Mouse (Mus musculus) fat pad, adult 2 months (tissue): ENCODE data around the gene Foxn4.

Experiments
- DNase-seq: peaks from one replicate; pipeline ENCODE4 v3.0.0-alpha.2; 2011; ENCODE audit warnings: low read depth, low spot score; ENCODE audit errors: extremely low read depth

The Foxn4 gene

DNA sequence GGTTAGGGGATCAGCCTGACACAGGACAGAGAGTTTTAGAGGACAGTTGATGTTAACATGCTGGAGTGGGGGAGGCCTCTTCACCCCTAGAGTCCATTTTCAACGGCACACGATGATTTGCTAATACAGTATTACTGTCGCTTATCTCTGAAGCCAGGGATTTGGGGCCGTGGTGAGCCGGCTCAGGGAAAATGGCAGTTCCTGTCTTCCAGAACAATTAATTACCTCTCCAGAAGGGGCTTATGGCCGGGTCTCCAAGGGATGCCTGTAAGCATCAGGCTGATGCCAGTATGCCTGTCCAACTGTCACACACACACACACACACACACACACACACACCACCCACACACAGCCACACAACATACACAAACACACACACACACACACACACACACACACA lies 8.7 kb upstream of the Foxn4 start:
- no peak for DNase-seq

DNA sequence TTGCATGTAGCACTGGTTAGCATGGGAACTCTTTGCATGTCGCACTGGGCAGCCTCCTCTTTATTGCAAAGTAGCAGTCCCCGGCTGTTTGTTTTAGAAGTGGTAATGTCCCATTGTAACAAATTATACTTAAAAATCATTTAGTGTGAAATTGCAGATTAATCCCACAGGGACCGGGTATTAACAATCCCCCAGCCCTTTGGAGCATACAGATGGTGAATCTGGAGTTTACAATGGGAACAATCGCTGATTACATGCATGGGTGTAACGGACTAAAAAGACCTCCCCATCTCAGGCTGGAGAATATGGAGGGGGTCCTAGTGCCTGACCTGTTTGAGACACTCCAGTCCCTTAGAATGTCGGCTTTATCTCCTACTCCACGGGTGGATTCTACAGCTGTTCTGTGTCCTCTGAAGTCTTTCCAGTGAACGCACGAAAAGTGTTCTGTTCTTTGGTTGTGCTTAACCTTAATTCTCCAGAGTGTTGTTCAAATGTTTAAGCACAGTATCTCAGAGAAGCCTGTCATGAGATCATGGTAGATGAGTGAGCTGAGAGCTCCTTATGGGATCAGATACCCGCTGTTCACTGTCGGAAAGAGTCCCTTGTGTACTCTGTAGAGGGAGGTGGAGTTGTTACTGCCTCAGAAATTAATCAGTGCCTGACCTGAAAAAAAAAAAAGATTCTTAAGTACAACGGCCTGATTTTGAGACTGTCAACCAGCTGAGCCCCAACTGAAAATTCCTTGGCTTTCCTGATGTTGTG lies 6.0 kb upstream of the Foxn4 start:
- DNase-seq = no peak

DNA sequence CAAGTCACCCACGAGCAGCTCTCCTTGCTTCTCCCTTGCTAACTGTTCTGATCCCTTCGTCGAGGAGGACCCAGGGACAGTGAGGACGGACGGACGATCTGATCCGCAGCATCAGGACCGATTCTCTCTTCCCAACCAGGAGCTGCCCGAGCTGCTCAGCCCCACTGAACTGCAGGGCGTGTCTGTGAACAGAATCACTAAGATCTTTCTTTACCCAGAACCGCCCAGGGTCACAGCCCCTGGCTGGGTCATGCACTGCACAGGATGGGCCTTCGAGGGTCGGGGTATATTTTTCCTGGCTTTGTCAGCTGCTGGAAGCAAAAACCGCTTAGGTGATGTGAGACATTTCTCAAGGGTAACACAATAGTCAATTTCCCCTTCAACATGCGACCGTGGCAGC lies 2.4 kb upstream of the Foxn4 start:
- DNase-seq = no peak

DNA sequence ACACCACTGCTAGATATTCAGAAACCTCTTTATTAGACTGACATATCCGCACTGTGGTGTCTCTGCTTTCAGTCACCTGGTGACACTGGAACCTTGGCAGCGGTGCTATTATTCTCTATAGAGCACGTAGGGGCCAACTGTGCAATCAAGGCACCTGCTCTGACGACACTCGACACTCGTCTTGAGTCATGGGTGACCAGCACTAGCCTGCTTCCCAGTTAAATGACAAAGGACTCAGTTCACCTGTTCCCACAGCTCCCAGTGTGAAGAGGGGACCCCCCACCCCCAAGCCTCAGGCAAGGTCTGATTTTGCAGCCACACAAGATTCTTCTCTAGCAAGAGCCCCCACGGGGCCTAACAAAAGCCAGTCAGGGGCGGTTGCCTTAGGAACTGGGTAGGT lies 1.7 kb upstream of the Foxn4 start:
- DNase-seq = no peak

DNA sequence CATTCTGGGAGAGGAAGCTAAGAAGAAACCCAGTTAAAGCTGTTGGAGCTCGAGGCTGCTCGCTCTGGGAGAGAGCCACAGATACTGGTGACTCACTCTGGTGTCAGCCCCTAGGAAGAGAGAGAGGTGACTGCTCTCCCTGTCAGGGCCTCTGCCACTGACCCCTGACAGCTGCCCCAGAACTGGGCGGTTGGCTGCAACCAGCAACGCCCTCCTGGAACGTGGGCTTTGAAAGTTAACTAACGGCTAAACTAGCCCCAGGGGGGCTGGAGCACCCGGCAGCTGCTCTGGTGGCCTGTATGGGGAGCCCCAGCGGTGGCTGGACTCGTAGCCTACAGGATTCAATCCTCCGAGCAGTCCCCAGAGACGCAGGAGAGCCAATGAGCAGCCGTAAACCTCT lies 3.6 kb downstream of the Foxn4 start:
- DNase-seq = no peak

DNA sequence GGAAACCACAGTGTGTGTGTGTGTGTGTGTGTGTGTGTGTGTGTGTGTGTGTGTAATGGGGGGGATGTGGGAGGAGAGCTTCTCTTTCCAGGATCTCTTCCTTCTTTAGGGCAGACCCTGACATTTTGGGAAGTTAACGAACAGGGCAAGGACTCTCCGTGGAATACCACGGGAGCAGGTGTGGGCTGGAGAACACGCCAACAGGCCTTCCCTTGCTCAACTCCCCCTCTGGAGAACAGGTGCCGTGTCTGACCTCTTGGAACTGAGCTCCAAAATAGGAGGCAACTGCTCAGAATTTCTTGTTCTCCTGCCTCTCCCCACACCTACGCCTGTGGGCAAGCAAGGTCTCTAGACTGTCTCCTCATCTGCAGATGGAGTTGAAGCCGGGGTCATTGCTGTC lies 4.1 kb downstream of the Foxn4 start:
- DNase-seq = no peak

DNA sequence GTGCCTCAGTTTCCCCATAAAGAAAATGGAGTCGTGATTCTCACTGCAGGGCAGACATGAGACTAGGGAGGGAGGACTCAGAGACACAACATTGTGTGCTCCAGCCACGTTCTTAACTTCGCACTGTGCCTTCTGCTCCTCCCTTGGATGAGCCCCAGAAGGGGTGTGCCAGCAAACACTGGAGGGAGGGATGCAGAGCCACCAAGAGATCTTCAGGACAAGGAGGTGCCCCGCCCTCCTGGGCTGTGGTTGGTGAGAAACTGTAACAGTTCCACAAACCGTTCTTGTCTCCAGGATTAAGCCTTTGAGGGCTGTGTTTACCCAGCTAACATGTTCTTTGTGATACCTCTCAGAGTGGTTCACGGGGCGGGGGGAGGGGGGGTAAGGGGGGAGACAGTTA lies 5.0 kb downstream of the Foxn4 start:
- DNase-seq = no peak

DNA sequence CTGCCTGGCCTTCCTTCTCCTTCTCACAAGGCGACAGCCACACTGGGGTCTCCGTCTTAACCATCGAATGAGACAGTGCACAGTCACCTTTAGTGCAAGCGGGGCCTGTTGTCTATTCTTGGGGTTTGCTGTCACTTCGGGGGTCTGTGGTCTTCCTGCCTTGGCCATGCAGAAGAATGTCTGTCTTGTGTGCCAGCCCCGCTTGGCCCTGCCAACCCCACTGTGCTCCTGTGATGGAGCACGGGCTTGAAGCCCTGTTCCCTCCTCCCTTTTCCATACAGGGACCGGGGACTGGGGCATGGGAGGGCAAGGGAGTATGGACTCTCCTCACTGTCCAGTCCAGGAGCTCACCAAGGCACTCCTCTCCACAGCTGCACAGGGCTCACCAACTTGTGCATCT lies 8.8 kb downstream of the Foxn4 start:
- no peak for DNase-seq

DNA sequence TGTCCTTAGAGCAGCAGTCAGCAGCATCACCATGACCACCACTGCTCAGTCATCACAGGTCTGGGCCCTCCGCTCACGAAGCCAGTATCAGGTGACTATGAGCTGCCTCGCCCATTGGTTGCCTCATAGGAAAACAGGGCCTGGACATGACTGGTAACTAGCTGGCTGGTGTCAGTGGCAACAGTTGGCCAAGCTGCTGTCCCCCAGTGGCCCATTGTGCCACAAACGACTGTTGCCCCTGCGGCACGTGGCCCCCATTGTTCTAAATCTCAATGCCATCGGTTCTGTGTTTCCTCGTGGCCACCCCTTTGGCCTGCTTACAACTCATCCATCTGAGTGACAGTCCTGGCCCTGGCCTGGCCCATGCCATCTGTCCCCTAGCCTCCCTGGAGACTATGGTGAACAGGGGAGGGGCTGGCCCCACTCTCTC lies 9.6 kb downstream of the Foxn4 start:
- DNase-seq = no peak

DNA sequence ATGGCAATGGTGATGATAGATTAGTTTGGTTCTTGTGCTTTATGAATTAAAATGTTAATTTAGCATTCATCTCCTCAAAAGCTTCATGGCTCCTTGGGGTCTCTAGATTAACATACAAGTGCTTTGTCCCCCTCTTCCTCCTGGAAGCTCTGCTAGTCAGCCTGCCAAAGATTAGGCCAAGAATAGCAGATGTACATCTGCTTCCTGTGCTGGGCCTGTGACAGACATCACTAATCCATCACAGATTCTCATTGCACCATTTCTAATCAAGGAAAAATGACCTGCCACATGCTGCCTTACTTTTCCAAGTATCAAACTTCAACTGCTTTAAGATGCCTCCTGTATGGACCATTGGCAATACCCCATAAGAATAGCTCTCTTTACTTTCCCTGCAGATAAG lies 12.1 kb downstream of the Foxn4 start:
- DNase-seq = no peak

DNA sequence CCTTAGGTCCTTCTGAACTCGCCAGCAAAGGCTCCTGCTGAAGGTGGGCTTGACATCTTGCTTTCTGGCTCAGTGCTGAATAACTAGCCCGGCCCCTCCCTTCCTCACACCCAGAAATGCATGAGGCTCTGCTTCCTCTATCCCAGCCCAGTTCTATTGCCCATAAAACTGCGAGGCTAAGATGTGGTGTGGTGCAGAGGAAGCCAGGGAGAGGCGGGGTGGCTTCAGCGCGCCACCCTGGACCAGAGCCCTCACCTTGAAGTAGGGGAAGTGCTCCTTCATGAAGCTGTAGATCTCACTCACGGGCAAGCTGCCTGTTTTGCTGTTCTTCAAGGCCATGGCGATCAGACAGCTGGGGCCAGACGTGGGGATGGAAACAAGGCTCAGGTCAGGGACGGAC lies 14.1 kb downstream of the Foxn4 start:
- DNase-seq = no peak

DNA sequence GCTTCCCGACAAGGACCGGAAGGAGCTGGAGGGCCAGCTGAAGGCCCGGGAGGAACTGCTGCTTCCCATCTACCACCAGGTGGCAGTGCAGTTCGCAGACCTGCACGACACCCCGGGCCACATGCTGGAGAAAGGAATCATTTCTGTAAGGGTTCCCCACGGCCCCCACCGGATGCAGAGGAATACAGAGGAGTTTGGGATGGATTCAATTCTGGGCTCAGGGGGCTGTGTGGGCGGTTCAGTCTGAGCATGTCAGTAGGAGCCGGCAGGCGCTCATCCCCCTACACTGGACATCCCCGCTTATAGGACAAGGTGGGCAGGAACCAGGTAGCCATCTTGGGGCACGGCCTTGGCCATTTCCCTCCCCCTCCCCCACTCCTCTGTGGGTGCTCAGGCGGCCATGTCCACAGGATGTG lies 25.4 kb downstream of the Foxn4 start:
- DNase-seq = no peak

DNA sequence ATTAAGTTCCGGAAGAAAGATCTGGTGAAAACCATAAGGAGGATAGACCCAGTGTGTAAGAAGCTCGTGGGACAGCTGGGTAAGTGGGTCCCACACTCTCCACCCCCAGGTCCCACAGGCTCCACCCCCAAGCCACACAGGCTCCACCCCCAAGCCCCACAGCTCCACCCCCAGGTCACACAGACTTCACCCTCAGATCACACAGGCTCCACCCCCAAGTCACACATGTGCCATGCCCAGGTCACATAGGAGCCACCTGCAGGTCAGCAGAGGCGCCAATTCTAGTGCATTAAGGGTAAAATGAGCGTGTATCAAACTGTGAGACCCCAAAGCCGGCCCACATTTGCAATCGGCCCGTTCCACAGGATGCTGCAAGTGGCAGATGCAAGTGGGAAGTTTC lies 27.1 kb downstream of the Foxn4 start:
- DNase-seq = no peak

DNA sequence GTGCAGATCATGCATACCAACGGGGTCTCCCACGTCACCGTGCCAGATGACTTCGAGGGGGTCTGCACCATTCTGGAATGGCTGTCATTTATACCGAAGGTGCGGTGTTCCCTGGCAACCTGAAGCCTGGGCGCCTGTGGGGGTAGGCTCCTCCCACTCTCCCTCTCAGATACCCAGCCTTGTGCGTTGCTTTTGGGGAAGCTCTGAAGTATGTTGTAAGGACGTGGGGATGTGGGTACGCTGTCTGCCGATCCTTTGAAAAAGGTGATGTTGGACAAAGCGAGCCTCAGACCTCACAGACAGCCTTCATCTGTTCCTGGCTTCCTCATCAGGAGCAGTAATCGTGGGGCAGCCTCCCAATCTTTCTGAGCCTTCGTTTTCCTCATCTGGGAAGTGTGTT lies 33.9 kb downstream of the Foxn4 start:
- DNase-seq = no peak

DNA sequence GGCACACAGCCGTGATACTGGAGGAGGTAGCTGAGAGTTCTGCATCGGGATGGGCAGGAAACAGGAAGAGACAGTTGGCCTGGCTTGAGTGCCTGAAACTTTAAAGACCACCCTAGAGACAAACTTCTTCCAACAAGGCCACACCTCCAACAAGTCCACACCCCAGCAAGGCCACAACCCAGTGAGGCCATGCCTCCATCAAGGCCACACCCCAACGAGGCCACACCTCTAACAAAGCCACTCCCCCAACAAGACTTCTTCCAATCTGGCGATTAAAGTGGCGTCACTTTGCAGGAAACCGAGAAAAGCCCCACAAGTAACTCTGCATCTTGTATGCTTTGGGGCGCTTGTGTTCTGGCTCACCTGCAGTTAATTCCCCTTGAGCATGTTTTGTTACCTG lies 34.7 kb downstream of the Foxn4 start:
- DNase-seq = no peak

DNA sequence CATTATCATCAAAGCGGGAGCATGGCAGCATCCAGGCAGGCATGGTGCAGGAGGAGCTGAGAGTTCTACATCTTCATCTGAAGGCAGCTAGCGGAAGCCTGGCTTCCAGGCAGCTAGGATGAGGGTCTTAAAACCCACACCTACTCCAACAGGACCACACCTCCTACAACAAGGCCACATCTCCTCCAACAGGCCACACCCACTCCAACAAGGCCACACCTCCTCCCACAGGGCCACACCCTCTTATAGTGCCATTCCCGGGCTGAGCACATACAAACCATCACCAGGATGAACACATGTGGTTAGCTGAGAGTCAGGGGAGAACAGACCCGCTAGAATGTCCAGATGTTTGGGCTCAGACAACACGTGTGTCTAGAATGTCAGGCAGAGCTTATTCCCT lies 44.7 kb downstream of the Foxn4 start:
- no peak for DNase-seq

DNA sequence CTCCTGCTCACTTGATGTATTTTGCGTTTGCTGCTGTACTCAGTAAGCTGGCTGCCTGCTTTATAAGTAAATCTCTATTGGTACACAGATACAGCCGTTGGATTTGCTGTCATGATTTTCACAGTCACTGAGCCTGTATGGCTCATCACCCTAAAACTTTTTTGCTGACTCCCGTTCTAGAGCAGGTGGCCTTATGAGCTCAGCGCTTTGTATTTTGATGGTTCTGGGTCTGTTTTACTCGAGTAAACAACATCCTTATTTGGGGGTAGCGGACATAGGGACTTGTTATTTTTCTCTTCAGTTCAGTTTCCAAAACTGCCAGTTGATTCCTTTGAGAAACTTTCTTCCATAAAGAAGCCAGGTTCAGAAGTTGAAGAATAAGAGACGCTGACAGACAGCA lies 47.6 kb downstream of the Foxn4 start:
- no peak for DNase-seq

DNA sequence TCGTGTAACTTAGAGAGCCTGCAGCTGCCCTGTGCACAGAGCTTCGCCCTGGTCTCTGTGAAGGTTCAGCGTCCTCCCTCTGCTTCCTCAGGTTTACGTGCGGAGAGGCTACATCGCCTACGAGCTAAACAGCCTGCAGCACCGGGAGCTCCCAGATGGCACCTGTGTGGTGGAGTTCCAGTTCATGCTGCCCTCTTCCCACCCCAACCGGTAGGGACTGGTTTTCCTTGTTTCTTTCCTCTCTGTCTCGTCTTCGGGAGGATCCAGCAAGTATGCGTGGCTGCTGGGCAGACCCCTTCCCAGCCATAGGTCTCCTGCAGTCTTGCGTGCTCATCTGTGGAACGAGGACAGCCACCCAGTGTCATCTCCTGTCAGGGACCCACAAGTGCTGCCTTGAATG lies 54.8 kb downstream of the Foxn4 start:
- no peak for DNase-seq

DNA sequence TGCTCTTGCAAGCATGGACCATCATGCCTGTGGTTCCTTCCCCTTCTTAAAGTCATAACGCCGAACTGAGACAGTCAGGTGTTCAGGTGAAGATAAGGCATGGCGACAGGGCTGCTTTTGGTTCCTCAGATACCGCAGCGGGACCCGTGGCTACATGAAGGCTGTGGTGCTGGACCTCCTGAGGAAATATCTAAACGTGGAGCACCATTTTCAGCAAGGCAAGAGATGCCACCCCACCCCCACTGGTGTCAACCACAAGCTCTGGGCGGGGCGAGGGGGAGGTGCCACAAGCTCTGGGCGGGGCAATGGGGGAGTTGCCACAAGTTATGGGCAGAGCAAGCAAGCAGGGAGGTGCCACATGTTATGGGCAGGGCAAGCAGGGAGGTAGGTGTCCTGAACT lies 60.4 kb downstream of the Foxn4 start:
- no peak for DNase-seq

DNA sequence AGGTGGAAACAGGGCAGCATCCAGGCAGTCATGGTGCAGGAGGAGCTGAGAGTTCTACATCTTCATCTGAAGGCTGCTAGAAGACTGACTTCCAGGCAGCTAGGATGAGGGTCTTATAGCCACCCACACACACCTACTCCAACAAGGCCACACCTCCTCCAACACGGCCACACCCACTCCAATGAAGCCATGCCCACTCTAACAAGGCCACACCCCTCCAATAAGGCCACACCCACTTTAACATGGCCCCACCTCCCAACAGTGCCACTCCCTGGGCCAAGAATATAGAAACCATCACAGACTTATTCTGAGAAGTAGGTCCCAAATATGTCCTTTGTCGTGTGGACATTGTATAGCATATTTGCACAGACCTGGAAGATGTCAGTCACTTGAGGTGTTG lies 67.4 kb downstream of the Foxn4 start:
- DNase-seq = no peak
